Mouse (Mus musculus) olfactory bulb, adult 2 months (tissue): ENCODE data around the gene Slc16a10.

ENCODE experiments used
- CTCF ChIP-seq: fragments of 200-500 bp; IDR thresholded peaks from 2 replicates; pipeline ENCODE4 v1.5.1; 2012; ENCODE audit warnings: low read depth, mild to moderate bottlenecking, low read length, moderate library complexity; ENCODE audit not compliant: insufficient read depth
- POLR2A ChIP-seq: fragments of 200-500 bp; IDR thresholded peaks from 2 replicates; pipeline ENCODE4 v1.6.1; 2012; ENCODE audit warnings: mild to moderate bottlenecking, low read depth, low read length, moderate library complexity; ENCODE audit not compliant: insufficient read depth

- TF ChIP-seq CTCF, result no peak
- TF ChIP-seq POLR2A, result no peak
These were observed 48.8 kb upstream of the Slc16a10 start for GRCm38 (mm10) chr10:40190871-40191270.
